Mouse (Mus musculus): ENCODE results near the gene Tbc1d1.

GRCm38 (mm10) chr5:64196866-64197321 is 40.8 kb downstream of the Tbc1d1 start:
- no peak for TF ChIP-seq CTCF (IDR thresholded peaks at IDR 0.05; ENCODE audit: low read depth, low read length)
- TF ChIP-seq POLR2A (IDR thresholded peaks at IDR 0.05; ENCODE audit: extremely low read depth, insufficient read depth, low read length): no peak

Data from liver, adult 2 months (tissue).